Comparison of ENCODE assay signal across 12 mouse cellular contexts in genomic region chr6:111733926-111734325, GRCm38 (mm10).
DNase-seq lines count a peak whose midpoint lies in the region; ATAC-seq and TF ChIP-seq lines count a peak whose summit lies in the region.
"Had no signal": no experiment of that assay in that cellular context is flagged by ENCODE, and none has a peak within 500 bp of the region (broad histone marks: within the 10 kb centered on the region; RNA-seq: fewer than 3 reads in every experiment).

No protein-coding gene starts in this region.

- H3K27ac ChIP-seq in forebrain, postnatal 0 days (ENCODE audit: low read depth, low read length), result no peak overlapping the region
- H3K27ac ChIP-seq in kidney, adult 2 months (ENCODE audit: insufficient read depth, low read depth, low read length), result no peak overlapping the region
- H3K27ac ChIP-seq: hindbrain, embryonic 14.5 days had no signal

- peak; percentile 1 for DNase-seq in embryo, embryonic 10.5 days (ENCODE audit: low spot score)
- DNase-seq in embryo, embryonic 9.5 days (ENCODE audit: extremely low spot score), result no peak
- peak; percentile 65 for DNase-seq in 3134 (ENCODE audit: extremely low read depth, insufficient read length, low spot score)
- DNase-seq in cerebellum, adult 18-20 months, result peak; percentile 54 to 58
- DNase-seq in forebrain, postnatal 0 days, result peak; percentile 64
- DNase-seq in kidney, adult 2 months, result no peak
- DNase-seq in urinary bladder, postnatal 36 days (ENCODE audit: low spot score in 2 of 2), result no peak
- DNase-seq in yolk sac, embryonic 10.5 days (ENCODE audit: low spot score), result no peak
- DNase-seq: embryo, embryonic 11 days; right cerebral cortex, postnatal 4 days had no signal

- no peaks in the 10 kb centered on the region for H3K9me3 ChIP-seq in forebrain, postnatal 0 days (ENCODE audit: low read length)

- no peak for TF ChIP-seq POLR2A in kidney, adult 2 months (IDR thresholded peaks at IDR 0.05; ENCODE audit: low read depth, low read length)

- ATAC-seq in forebrain, postnatal 0 days, result peak; percentile 82

- H3K4me1 ChIP-seq in forebrain, postnatal 0 days (ENCODE audit: insufficient read depth), result no peaks in the 10 kb centered on the region
- H3K4me1 ChIP-seq in kidney, adult 2 months (ENCODE audit: control insufficient read depth, insufficient read depth, low read length), result no peaks in the 10 kb centered on the region

- H3K9ac ChIP-seq in forebrain, postnatal 0 days, result no peak overlapping the region
- H3K9ac ChIP-seq: hindbrain, embryonic 14.5 days had no signal

- no peak overlapping the region for H3K4me2 ChIP-seq in forebrain, postnatal 0 days (ENCODE audit: low read depth)
- H3K4me2 ChIP-seq: hindbrain, embryonic 14.5 days; liver, embryonic 11.5 days had no signal

- no peaks in the 10 kb centered on the region for H3K36me3 ChIP-seq in forebrain, postnatal 0 days (ENCODE audit: insufficient read depth)
- H3K36me3 ChIP-seq in kidney, adult 2 months (ENCODE audit: control insufficient read depth, insufficient read depth, low read length), result no peaks in the 10 kb centered on the region

- 61% methylated on average over 3 of the region's 3 CpGs for WGBS in forebrain, postnatal 0 days
- 87% methylated on average over 3 of the region's 3 CpGs for WGBS in kidney, adult 2 months

- no peak overlapping the region for H3K4me3 ChIP-seq in forebrain, postnatal 0 days (ENCODE audit: low read depth, low read length)
- no peak overlapping the region for H3K4me3 ChIP-seq in kidney, adult 2 months (ENCODE audit: insufficient read depth, low read depth, low read length)

- H3K27me3 ChIP-seq in forebrain, postnatal 0 days (ENCODE audit: insufficient read depth, low read length), result no peaks in the 10 kb centered on the region
- no peaks in the 10 kb centered on the region for H3K27me3 ChIP-seq in kidney, adult 2 months (replicated peaks; ENCODE audit: control insufficient read depth, insufficient read depth, low read length)

- no peak for TF ChIP-seq CTCF in forebrain, postnatal 0 days (IDR thresholded peaks at IDR 0.05; ENCODE audit: low read depth)
- TF ChIP-seq CTCF in kidney, adult 2 months (conservative IDR thresholded peaks at IDR 0.05; ENCODE audit: insufficient read depth, insufficient read length, low read depth, low read length), result no peak

Comparison
In these comparisons a context has a peak if more than half of its experiments do, and no peak if none do; other contexts are left out.
1. DNase-seq: peak in embryo, embryonic 10.5 days (single experiment), 3134 (single experiment), cerebellum, adult 18-20 months (2 of 2) and forebrain, postnatal 0 days (single experiment); none in embryo, embryonic 9.5 days (single experiment), kidney, adult 2 months (single experiment), urinary bladder, postnatal 36 days (0 of 2) and yolk sac, embryonic 10.5 days (single experiment).